Mouse (Mus musculus): ENCODE results near the gene Abcc3.
"Not testable (repeated sequence)": the region's sequence is repeated elsewhere in the genome, so short reads cannot be mapped to it uniquely, and the experiment has no call there.

Abcc3 gene

DNA sequence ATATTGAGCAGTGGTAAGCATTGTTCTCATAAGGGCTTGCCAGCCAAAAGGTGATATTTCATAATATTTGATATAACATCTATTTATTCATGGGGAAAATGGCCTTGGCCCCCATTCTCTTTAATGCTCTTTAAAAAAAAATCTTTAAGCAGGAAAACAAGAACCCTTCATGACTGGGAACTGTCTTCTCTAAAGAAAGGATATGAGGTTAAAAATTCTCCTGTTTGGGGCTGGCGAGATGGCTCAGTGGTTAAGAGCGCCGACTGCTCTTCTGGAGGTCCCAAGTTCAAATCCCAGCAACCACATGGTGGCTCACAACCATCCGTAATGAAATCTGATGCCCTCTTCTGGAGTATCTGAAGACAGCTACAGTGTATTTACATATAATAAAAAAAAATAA is 9.2 kb upstream of the Abcc3 start:
- DNase-seq, result not testable (repeated sequence)

- DNase-seq, result no peak
Observed at GRCm38 (mm10) chr11:94400996-94401395, 8.2 kb upstream of the Abcc3 start.

DNA sequence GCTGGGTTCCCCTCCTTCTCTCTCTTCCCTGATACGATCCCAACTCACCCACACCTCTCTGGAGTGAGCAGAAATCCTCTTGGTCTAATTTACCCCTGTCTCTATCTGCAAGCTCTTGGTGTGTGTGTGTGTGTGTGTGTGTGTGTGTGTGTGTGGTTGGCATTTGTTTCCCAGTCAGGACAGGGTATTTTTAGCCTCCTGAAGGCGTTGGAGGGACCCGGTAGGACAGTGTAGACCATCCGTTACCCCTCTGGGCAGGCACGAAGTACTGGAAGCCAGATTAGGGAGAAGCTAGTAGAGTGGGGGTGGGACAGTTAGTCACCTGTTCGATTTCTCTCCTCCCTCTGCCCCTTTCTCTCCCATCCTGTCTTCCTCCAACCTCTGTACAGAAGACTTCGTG is 1.3 kb upstream of the Abcc3 start:
- DNase-seq, result no peak

DNA sequence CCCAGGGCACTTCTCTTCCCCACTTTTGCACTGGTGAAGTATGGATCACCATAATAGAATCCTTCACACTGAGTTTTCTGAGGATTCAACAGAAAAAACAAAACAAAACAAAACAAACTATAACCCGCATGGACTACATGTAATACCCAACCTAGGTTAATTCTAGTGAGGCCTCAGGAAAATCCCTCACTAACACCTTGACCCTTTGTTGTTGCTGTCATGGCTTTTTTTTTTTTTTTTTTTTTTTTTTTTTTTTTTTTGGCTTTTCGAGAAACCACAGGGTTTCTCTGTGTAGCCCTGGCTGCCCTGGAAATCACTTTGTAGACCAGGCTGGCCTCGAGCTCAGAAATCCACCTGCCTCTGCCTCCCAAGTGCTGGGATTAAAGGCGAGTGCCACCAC is 693 bp upstream of the Abcc3 start:
- not testable (repeated sequence) for DNase-seq

- no peak for DNase-seq
Observed at GRCm38 (mm10) chr11:94391661-94392060, 1.1 kb downstream of the Abcc3 start.

GRCm38 (mm10) chr11:94390825-94391224 is 2.0 kb downstream of the Abcc3 start:
- no peak for DNase-seq

GRCm38 (mm10) chr11:94389724-94390396 is 2.9 kb downstream of the Abcc3 start:
- no peak for DNase-seq

DNA sequence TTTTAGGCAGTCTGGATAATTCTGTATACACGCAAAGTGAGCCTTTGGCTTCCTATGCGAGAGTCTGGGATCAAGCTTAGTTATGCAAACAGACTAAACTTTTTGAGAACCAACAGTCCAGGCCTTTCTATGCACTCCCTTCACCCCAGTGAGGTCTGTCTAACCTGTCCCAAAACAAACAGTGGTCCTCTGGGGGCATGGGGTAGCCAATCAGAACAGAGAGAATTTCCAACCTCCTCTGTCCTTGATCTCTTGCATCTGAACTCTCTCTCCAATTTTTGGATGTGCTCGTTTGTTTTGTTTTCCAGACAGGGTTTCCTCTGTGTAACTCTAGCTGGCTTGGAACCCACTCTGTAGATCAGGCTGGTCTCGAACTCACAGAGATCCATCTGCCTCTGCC is 3.8 kb downstream of the Abcc3 start:
- DNase-seq, result no peak

DNA sequence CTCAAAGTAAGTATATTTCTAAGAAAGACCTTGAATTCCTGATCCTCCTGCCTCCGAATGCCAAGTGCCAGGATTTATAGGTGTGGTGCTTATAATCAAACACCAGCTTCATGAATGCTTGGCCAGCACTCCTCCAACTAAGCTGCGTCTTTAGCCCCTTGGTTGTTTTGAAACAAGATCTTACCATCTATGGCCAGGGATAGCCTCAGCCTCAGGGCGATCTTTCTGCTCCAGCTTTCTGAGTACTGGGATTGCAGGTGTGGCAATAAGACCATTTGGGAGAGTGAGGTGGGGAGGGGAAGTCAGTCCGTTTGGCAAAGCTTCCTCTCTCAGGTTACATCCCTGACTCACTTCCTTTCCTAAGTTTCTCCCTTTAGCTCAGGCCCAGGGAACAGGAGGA is 5.0 kb downstream of the Abcc3 start:
- no peak for DNase-seq

DNA sequence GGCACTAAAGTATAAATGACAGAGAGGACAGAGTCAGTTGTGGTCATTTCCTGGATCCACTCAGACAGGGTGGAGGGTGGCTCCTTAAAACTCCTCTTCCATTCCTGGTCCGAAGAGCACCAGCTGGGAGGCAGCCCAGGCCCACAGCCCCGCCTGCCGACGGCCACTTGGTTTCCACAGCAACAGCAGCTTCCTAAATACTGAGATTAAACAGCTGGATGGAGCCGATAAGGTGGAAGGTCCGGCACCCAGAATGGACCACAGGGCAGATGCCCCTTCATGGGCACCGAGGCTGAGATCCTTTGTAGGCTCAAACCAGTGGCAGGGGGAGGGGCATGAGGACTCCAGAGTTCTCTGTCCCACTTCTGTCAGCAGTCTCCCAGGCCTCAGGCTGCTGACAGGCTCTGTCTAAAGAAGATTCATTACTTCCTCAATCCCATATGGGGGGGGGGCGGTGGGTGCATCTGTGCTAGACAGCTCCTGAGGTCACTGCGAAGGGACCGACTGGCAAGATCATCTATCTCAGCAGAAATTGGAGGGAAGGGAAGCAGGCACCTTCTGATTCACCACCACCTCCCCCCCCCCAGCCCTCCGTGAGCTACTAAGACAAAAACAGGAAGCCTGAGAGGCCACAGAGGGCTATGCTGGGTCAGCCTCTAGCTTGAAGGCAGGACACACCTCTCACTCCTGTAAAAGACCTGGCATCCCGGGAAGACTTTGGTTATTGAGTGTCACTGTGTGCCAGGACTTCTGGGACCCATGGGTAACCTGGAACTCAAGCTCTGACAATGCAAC is 6.6 kb downstream of the Abcc3 start:
- DNase-seq, result peak; percentile 66 to 77

GRCm38 (mm10) chr11:94379736-94380135 is 13.1 kb downstream of the Abcc3 start:
- DNase-seq, result no peak

DNA sequence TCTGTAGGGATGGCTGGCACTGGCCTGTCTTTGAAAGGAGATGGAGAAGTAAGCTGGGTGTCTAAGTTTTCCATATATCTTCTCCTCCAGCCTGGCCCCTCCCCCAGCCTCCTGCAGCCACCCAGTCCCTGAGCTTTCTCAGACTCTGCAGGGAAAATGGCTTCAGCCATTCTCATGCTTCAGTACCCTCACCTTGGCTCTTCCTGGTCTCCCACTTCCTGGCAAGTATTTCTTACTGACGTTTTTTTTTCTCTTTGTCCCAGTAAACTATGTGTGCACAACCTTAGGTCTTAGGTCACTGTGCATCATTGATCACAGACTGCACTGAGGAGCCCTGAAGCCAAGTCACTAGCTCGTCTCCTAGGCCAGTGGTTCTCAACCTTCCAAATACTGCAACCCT is 13.7 kb downstream of the Abcc3 start:
- peak; percentile 27 to 56 for DNase-seq

GRCm38 (mm10) chr11:94374276-94374948 is 18.4 kb downstream of the Abcc3 start:
- DNase-seq, result no peak

DNA sequence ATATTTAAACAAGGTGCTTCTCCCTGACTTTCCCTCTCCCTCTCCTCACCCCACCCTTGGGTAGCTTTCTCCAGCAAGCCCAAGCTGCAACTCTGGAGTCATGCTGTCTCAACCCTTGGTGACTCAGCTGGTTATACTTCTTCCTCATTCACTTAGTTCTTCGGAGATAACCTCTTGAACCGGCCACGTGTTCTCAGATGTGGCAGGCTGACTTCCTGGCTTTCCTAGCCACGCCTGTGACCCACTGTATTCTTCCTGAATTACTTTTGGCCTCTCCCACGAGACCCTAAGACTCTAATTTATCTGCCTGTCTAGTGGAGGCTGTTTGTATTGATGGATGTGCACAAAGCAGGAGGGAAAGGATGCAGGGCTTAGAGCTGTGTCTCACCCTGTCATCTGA is 22.0 kb downstream of the Abcc3 start:
- peak in 1 of 2 experiments; percentile 13 for DNase-seq

- DNase-seq, result no peak
Observed at GRCm38 (mm10) chr11:94369981-94370380, 22.8 kb downstream of the Abcc3 start.

DNA sequence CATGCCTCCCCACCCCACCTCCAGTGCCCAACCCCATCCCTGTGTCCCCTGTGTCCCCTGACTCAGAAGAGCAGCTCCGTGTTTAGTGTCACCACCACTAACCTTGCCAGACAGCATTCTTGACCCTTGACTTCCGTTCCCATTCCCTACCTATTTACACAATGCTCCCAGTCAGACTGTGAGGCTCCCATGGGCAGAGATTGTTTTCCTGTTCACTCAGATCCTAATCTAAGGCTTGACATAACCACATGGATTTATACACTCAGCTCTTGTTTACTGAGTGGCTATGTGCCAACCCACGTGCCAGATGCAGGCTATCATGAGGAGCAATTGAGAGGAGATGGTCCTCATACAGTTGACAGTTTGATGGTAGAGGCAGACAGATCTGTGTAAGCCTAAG is 27.5 kb downstream of the Abcc3 start:
- no peak for DNase-seq

DNA sequence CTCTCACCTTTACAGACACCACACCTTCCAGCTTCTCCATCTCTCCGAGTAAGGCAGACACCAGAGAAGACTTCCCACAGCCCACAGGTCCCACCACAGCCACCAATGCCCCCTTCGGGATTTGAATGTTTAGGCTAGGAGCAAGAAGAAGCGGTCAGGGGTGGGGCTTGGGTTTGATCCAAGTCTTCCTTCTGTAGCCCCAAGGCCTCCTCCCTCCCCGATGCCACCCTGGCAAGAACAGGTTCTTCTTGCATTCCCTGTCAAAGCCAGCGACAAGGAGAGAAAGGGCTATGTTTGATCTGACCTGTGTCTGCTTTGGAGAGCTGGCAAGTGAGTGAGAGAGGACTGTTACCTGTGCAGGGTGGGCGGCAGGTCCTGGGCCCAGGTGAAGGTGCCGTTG is 29.1 kb downstream of the Abcc3 start:
- DNase-seq, result peak in 1 of 2 experiments; percentile 22

DNA sequence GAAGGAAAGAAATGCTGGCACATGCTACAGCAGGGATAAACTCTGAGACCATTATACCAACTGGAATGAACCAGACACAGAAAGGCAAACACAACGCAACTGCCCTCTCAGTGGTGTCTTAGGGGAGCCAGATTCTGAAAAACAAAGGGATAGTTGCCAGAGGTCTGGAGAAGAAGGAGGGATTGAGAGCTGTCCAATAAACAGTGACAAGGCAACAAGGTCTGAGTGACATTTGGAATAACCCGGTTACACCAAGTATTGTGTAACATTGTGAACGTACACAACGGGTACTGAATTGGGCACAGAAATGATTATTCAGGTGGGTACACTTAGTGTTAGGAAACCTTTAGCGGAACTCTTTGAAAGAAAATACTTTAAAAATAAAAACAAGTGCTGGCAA is 30.7 kb downstream of the Abcc3 start:
- no peak for DNase-seq

GRCm38 (mm10) chr11:94361166-94361870 is 31.5 kb downstream of the Abcc3 start:
- no peak for DNase-seq

GRCm38 (mm10) chr11:94359168-94359567 is 33.6 kb downstream of the Abcc3 start:
- peak in 1 of 2 experiments; percentile 31 for DNase-seq

DNA sequence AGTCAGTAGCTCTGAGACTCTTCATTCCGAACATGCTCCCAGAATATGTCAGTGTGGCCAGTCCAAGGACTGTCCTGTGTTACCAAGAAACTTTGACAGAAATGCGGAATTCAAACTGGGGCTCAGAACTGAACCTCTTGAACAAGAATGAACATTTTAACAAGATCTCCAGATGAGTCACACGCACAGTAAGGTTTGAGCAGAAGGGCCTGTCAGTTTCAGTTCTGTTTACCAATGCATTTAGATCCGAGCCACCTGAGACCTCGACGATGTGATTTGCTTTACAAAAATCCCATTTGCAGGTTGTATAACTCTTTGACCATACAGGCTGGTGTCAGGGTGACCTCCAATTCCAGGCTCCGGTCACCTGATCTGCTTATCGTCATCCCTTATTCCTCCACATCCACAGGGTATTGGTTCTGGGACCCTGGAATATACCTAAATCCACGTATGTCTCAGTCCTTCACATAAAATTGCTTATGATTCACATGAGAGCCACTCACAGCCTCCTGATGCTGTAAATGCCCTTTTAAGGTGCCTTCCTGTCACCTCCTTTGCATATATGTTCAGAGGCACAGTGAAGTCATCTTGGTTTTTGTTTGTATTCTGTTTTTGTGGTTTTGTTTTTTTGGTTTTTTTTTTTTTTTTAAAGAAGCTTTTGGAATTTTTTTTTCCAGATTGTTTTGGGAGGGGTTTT is 37.1 kb downstream of the Abcc3 start:
- DNase-seq, result no peak

DNA sequence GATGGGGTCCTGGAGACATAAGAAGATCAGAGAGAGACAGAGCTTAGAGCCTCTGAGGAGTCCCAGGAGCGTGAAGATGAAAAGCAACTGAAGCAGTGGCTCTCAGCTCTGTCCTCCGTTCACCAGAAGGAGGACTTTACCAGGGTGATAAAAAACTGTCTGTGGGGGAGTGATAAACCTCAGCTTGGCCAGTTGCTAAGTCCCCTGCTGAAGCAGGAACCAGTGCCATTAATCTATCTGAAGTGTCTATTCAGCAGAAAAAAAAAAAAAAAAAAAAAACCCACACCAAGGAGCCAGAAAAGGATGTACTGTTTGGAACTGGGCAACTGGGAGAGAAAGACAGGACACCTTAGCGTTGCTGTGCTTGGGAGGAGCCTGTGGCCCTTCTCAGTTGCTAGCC is 41.7 kb downstream of the Abcc3 start:
- DNase-seq, result no peak

DNA sequence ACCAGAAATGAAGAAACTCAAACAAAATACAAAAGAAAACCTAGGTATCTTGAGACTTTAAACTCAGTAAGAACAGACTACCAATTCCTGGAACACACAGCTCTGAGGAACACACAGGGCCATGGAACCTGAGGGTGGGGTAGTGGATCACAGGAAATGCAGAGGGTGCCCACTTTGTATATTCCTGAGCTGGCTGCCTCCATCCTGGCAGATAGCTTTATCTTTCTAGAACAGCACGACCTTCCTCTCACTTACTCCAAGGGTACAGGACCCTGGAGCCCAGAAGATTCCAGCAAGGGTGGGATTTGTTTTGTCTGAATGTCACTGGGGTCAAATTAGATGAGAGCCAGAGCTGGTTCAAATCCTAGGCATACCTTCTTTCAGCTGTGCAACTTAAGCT is 42.5 kb downstream of the Abcc3 start:
- DNase-seq, result no peak

All from kidney, postnatal 25 days (tissue).